12 mouse cellular contexts compared by ENCODE assay signal in the genomic region with DNA sequence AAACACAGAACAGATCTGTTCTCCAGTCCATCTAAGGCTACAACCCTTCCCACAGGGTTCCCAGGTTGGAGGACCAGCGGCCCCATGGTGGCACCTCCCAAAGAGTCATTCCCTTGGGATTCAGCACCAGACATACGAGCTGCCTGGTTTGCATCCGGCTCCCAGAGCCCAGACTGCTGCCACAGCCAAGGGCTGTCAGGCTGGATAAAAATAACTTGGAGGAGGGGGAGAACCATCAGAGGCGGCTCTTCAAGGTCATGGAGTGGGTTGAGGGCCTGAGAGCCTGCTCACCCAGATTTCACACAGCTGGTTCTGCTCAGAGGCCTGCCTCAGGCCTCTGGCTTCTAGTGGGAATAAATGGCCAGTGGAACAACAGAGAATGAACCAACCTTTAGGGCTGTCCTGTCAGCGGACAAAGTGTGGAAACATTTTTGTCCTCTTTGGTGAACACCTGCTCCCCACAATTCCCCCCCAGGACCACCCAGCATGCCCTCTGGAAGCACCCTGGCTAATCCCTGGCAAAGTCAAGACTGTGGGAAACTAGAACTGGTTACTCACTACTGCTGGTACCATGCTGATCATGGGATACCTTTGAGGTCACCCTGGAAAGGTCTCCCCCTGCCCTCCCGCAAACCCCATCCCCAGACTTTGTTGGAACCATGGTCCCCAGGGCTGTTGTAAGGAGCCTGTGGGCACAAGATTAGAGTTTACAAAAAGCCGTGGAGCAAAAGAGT. TPM values are rescaled to one million over a fixed set of nuclear protein-coding genes. Genes with fewer than 3 reads are reported as not detected.
DNase-seq lines count a peak whose midpoint lies in the region; ATAC-seq and TF ChIP-seq lines count a peak whose summit lies in the region.
"Had no signal": no experiment of that assay in that cellular context is flagged by ENCODE, and none has a peak within 500 bp of the region (broad histone marks: within the 10 kb centered on the region; RNA-seq: fewer than 3 reads in every experiment).

No protein-coding gene starts in this region.

- no peak for TF ChIP-seq CTCF in gastrocnemius, adult 2 months (IDR thresholded peaks at IDR 0.05)

- H3K4me3 ChIP-seq in gastrocnemius, adult 2 months, result no peak overlapping the region
- H3K4me3 ChIP-seq in intestine, embryonic 16.5 days (ENCODE audit: low read length), result no peak overlapping the region
- H3K4me3 ChIP-seq: midbrain, embryonic 15.5 days had no signal

- DNase-seq in gastrocnemius, adult 2 months, result peak; percentile 75
- DNase-seq in gastrocnemius, postnatal 36 days, result no peak
- DNase-seq in heart, adult 11 months, result peak; percentile 98
- peak; percentile 85 for DNase-seq in lung, postnatal 10 days
- no peak for DNase-seq in left cerebral cortex, postnatal 4 days
- no peak for DNase-seq in left cerebral cortex, adult 18-20 months (ENCODE audit: low spot score in 2 of 2)
- no peak for DNase-seq in thymus, adult 18-20 months
- DNase-seq: cerebellum, adult 8-10 months; right cerebral cortex, postnatal 4 days had no signal

- no peaks in the 10 kb centered on the region for H3K36me3 ChIP-seq in intestine, embryonic 16.5 days (ENCODE audit: control insufficient read depth, insufficient read depth, low read length)
- H3K36me3 ChIP-seq: midbrain, embryonic 15.5 days had no signal

- ATAC-seq in intestine, embryonic 16.5 days, result peak; percentile 72
- ATAC-seq: midbrain, embryonic 15.5 days had no signal

- no peaks in the 10 kb centered on the region for H3K27me3 ChIP-seq in intestine, embryonic 16.5 days (replicated peaks; ENCODE audit: control insufficient read depth, insufficient read depth, low read length)
- H3K27me3 ChIP-seq: midbrain, embryonic 15.5 days had no signal

- H3K9me3 ChIP-seq in intestine, embryonic 16.5 days (ENCODE audit: control insufficient read depth, low read length), result no peaks in the 10 kb centered on the region
- H3K9me3 ChIP-seq: midbrain, embryonic 15.5 days had no signal

- WGBS in intestine, embryonic 16.5 days, result 46% methylated on average over 7 of the region's 7 CpGs

- peak overlapping the region; percentile 85 for H3K27ac ChIP-seq in gastrocnemius, adult 2 months
- H3K27ac ChIP-seq in intestine, embryonic 16.5 days (ENCODE audit: low read length), result peak overlapping the region; percentile 15; the same call in 1 of the 2 replicates
- H3K27ac ChIP-seq: midbrain, embryonic 15.5 days had no signal

- peaks cover 3% of the 10 kb centered on the region for H3K4me1 ChIP-seq in intestine, embryonic 16.5 days (ENCODE audit: control insufficient read depth, insufficient read depth, low read length)
- H3K4me1 ChIP-seq: midbrain, embryonic 15.5 days had no signal

- no peak overlapping the region for H3K9ac ChIP-seq in intestine, embryonic 16.5 days (ENCODE audit: low read depth, low read length)
- H3K9ac ChIP-seq: midbrain, embryonic 15.5 days had no signal

- intact Hi-C loops in gastrocnemius, adult 2 months (cut with DNase I), result no loop called here
- intact Hi-C loops in gastrocnemius, postnatal 36 days (cut with DNase I), result no loop called here
- intact Hi-C loops in left cerebral cortex, postnatal 4 days (cut with DNase I), result no loop called here

- H3K4me2 ChIP-seq in intestine, embryonic 16.5 days (ENCODE audit: low read depth, low read length), result no peak overlapping the region
- H3K4me2 ChIP-seq: midbrain, embryonic 15.5 days had no signal

RNA-seq across cellular contexts. Expression of a gene that starts 14.0 kb away (rescaled TPM):
- 1 to 10 TPM; 5.1 to 6.4 TPM for total RNA-seq in gastrocnemius, adult 2 months (2021)
- total RNA-seq in gastrocnemius, postnatal 36 days (2021), result 1 to 10 TPM; 5.7 to 8.4 TPM
- 10.7 and 12.0 TPM in 2 replicates for polyA plus RNA-seq in intestine, embryonic 16.5 days (2015; fragmentation: Nextera tagmentation; extraction: Ambion mirVana)
- total RNA-seq in left cerebral cortex, postnatal 4 days (2021), result 1 to 10 TPM; 5.9 to 6.6 TPM
- total RNA-seq in left cerebral cortex, adult 18-20 months (2021), result 1 to 10 TPM; 3.5 to 3.9 TPM

RNA-seq across cellular contexts. Expression of a gene that starts 14.8 kb away (rescaled TPM):
- 100 to 1,000 TPM; 325 to 341 TPM for total RNA-seq in gastrocnemius, adult 2 months (2021)
- total RNA-seq in gastrocnemius, postnatal 36 days (2021), result 100 to 1,000 TPM; 294 to 317 TPM
- polyA plus RNA-seq in intestine, embryonic 16.5 days (2015; fragmentation: Nextera tagmentation; extraction: Ambion mirVana), result 31.6 and 36.7 TPM in 2 replicates
- 10 to 100 TPM; 62.6 to 65.5 TPM for total RNA-seq in left cerebral cortex, postnatal 4 days (2021)
- total RNA-seq in left cerebral cortex, adult 18-20 months (2021), result 10 to 100 TPM; 40.3 to 42.2 TPM

RNA-seq across cellular contexts. Expression of a gene that starts 46.0 kb away (rescaled TPM):
- total RNA-seq in gastrocnemius, adult 2 months (2021), result 10 to 100 TPM; 38.8 to 53.4 TPM
- 10 to 100 TPM; 33.4 to 44.6 TPM for total RNA-seq in gastrocnemius, postnatal 36 days (2021)
- not detected in 2 replicates for polyA plus RNA-seq in intestine, embryonic 16.5 days (2015; fragmentation: Nextera tagmentation; extraction: Ambion mirVana)
- 1 to 10 TPM; 3.6 to 4.9 TPM for total RNA-seq in left cerebral cortex, postnatal 4 days (2021)
- 10 to 100 TPM; 10.5 to 13.4 TPM for total RNA-seq in left cerebral cortex, adult 18-20 months (2021)
- polyA plus RNA-seq: C2C12; midbrain, embryonic 15.5 days had no signal

Comparison
In these comparisons a context has a peak if more than half of its experiments do, and no peak if none do; other contexts are left out.
1. DNase-seq: peak in gastrocnemius, adult 2 months (single experiment), heart, adult 11 months (single experiment) and lung, postnatal 10 days (single experiment); none in gastrocnemius, postnatal 36 days (0 of 2), left cerebral cortex, postnatal 4 days (single experiment), left cerebral cortex, adult 18-20 months (0 of 2) and thymus, adult 18-20 months (0 of 2).
2. RNA of a gene that starts 14.8 kb away (total RNA-seq): 325 to 341 TPM in gastrocnemius, adult 2 months and 294 to 317 TPM in gastrocnemius, postnatal 36 days; 62.6 to 65.5 TPM in left cerebral cortex, postnatal 4 days and 40.3 to 42.2 TPM in left cerebral cortex, adult 18-20 months; every median in the first group is over 4 times any median in the second.